Mouse (Mus musculus) heart, embryonic 14.5 days (tissue): Measurements from ENCODE around the gene Zfp42. TPM values are rescaled to one million over a fixed set of nuclear protein-coding genes. Genes with fewer than 3 reads are reported as not detected.

ENCODE experiments used
- ATAC-seq: fragments of 200-750 bp; cut with Nextera tagmentation; 2 replicates; pipeline ENCODE4 v1.8.0; 2017; ENCODE audit warnings: low read depth, moderate TSS enrichment; ENCODE audit not compliant: insufficient number of reproducible peaks, insufficient read depth, low FRiP score
- H3K27ac ChIP-seq, 2 experiments: fragments of 200-500 bp in 1 of 2; fragments of 300-500 bp in 1 of 2; sonication (generic) in 1 of 2; replicated peaks in 1 of 2; 2 replicates each; pipeline ENCODE4 v1.5.1; 2012 to 2014; ENCODE audit warnings: low read depth in 2 of 2, low read length in 2 of 2, control low read depth in 1 of 2, mild to moderate bottlenecking in 1 of 2, mixed read lengths in 1 of 2; ENCODE audit not compliant: control insufficient read depth in 1 of 2, insufficient read depth in 1 of 2
- H3K27me3 ChIP-seq: fragments of 300-500 bp; sonication (generic); 2 replicates; pipeline ENCODE4 v1.6.1; 2014; ENCODE audit warnings: mild to moderate bottlenecking, low read length, control low read depth; ENCODE audit not compliant: control insufficient read depth, insufficient read depth
- H3K36me3 ChIP-seq: fragments of 300-500 bp; sonication (generic); 2 replicates; pipeline ENCODE4 v1.6.1; 2014; ENCODE audit warnings: mild to moderate bottlenecking, control low read depth, low read length, mixed read lengths; ENCODE audit not compliant: control insufficient read depth, insufficient read depth
- H3K4me1 ChIP-seq, 2 experiments: fragments of 200-500 bp in 1 of 2; fragments of 300-500 bp in 1 of 2; sonication (generic) in 1 of 2; 2 replicates each; pipeline ENCODE4 v1.6.1; 2012 to 2014; ENCODE audit warnings: low read length in 2 of 2, control low read depth in 1 of 2, mixed read lengths in 1 of 2; ENCODE audit not compliant: control insufficient read depth in 2 of 2, insufficient read depth in 2 of 2
- H3K4me2 ChIP-seq: fragments of 300-500 bp; sonication (generic); 2 replicates; pipeline ENCODE4 v1.6.1; 2014; ENCODE audit warnings: mild to moderate bottlenecking, low read length
- H3K4me3 ChIP-seq, 2 experiments: fragments of 200-500 bp in 1 of 2; fragments of 300-500 bp in 1 of 2; sonication (generic) in 1 of 2; 2 replicates each; pipeline ENCODE4 v1.5.1; 2012 to 2014; ENCODE audit warnings: low read length in 2 of 2, mild to moderate bottlenecking in 2 of 2, control low read depth in 1 of 2, low read depth in 1 of 2, moderate library complexity in 1 of 2; ENCODE audit not compliant: control insufficient read depth in 1 of 2, insufficient read depth in 1 of 2
- H3K9ac ChIP-seq: fragments of 300-500 bp; sonication (generic); 2 replicates; pipeline ENCODE4 v1.6.1; 2014; ENCODE audit warnings: mild to moderate bottlenecking, low read length
- H3K9me3 ChIP-seq: fragments of 300-500 bp; sonication (generic); 2 replicates; pipeline ENCODE4 v1.6.1; 2016; ENCODE audit warnings: low read length, control low read depth; ENCODE audit not compliant: control insufficient read depth
- WGBS: fragments of 180-500 bp; shearing (Covaris S2); extraction: QIAGEN DNeasy Blood & Tissue Kit; methylation state at CpG from one replicate; pipeline ENCODE4 v1.1.7; 2014; 5-methylcytosine and 5-hydroxymethylcytosine counted together
- polyA plus RNA-seq: library from polyadenylated mRNA; unstranded; fragments of >200 nt; fragmentation: Nextera tagmentation; extraction: Ambion mirVana; gene quantifications from 2 replicates; pipeline ENCODE4 v1.2.1, GENCODE M21; 2014

The Zfp42 gene
- polyA plus RNA-seq, 1 experiment from 2014 or later: not detected

- H3K27ac ChIP-seq: no peak overlapping the region
- no peaks in the 10 kb centered on the region for H3K4me1 ChIP-seq
- 70% methylated on average over 10 of the region's 10 CpGs for WGBS
- no peak overlapping the region for H3K4me3 ChIP-seq
- H3K27me3 ChIP-seq: no peaks in the 10 kb centered on the region
- H3K9ac ChIP-seq: no peak overlapping the region
- H3K4me2 ChIP-seq: no peak overlapping the region
- H3K36me3 ChIP-seq: no peaks in the 10 kb centered on the region
- H3K9me3 ChIP-seq: no peaks in the 10 kb centered on the region
- no peak for ATAC-seq
These were observed 21.9 kb upstream of the Zfp42 start for GRCm38 (mm10) chr8:43328666-43329065.

GRCm38 (mm10) chr8:43320771-43321170, 14.0 kb upstream of the Zfp42 start:
- no peak overlapping the region for H3K27ac ChIP-seq
- H3K9ac ChIP-seq: no peak overlapping the region
- H3K27me3 ChIP-seq: no peaks in the 10 kb centered on the region
- H3K4me3 ChIP-seq: no peak overlapping the region
- no peaks in the 10 kb centered on the region for H3K4me1 ChIP-seq
- no peak overlapping the region for H3K4me2 ChIP-seq
- 78% methylated on average over 5 of the region's 5 CpGs for WGBS
- H3K9me3 ChIP-seq: 0 out of 2 replicates have a peak, but pooled peaks cover 2% of the 10 kb centered on the region
- ATAC-seq: no peak
- no peaks in the 10 kb centered on the region for H3K36me3 ChIP-seq

- Histone ChIP-seq H3K4me3 (no peak overlapping the region), H3K4me1 (no peaks in the 10 kb centered on the region), H3K9ac (no peak overlapping the region), H3K27ac (no peak overlapping the region), H3K36me3 (no peaks in the 10 kb centered on the region), H3K27me3 (no peaks in the 10 kb centered on the region), H3K4me2 (no peak overlapping the region), H3K9me3 (0 out of 2 replicates have a peak, but pooled peaks cover 6% of the 10 kb centered on the region)
- WGBS: 70% methylated on average over 2 of the region's 2 CpGs
- no peak for ATAC-seq
These were observed 1.4 kb upstream of the Zfp42 start for GRCm38 (mm10) chr8:43308213-43308612.

GRCm38 (mm10) chr8:43305676-43306075, 1.1 kb downstream of the Zfp42 start:
- Histone ChIP-seq H3K4me1 (no peaks in the 10 kb centered on the region), H3K27ac (no peak overlapping the region), H3K9me3 (0 out of 2 replicates have a peak, but pooled peaks cover 6% of the 10 kb centered on the region), H3K4me2 (no peak overlapping the region), H3K4me3 (no peak overlapping the region), H3K27me3 (no peaks in the 10 kb centered on the region), H3K9ac (no peak overlapping the region), H3K36me3 (no peaks in the 10 kb centered on the region)
- no peak for ATAC-seq
- 96% methylated on average over 14 of the region's 14 CpGs for WGBS

- 62% methylated on average over 5 of the region's 5 CpGs for WGBS
- no peaks in the 10 kb centered on the region for H3K36me3 ChIP-seq
- ATAC-seq: no peak
- no peak overlapping the region for H3K4me3 ChIP-seq
- H3K27ac ChIP-seq: no peak overlapping the region
- no peak overlapping the region for H3K9ac ChIP-seq
- H3K4me2 ChIP-seq: no peak overlapping the region
- H3K4me1 ChIP-seq: no peaks in the 10 kb centered on the region
- H3K9me3 ChIP-seq: no peaks in the 10 kb centered on the region
- no peaks in the 10 kb centered on the region for H3K27me3 ChIP-seq
These were observed 7.0 kb downstream of the Zfp42 start for GRCm38 (mm10) chr8:43299796-43300195.

- Histone ChIP-seq H3K36me3 (no peaks in the 10 kb centered on the region), H3K4me3 (no peak overlapping the region), H3K4me1 (no peaks in the 10 kb centered on the region), H3K4me2 (no peak overlapping the region), H3K9me3 (no peaks in the 10 kb centered on the region), H3K9ac (no peak overlapping the region), H3K27me3 (no peaks in the 10 kb centered on the region), H3K27ac (no peak overlapping the region)
- ATAC-seq: no peak
- WGBS: 81% methylated on average over 21 of the region's 21 CpGs
These were observed 11.0 kb downstream of the Zfp42 start for GRCm38 (mm10) chr8:43295826-43296225.

GRCm38 (mm10) chr8:43294191-43294590, 12.6 kb downstream of the Zfp42 start:
- 93% methylated on average over 4 of the region's 4 CpGs for WGBS
- Histone ChIP-seq H3K9ac (no peak overlapping the region), H3K27ac (no peak overlapping the region), H3K36me3 (no peaks in the 10 kb centered on the region), H3K27me3 (no peaks in the 10 kb centered on the region), H3K4me1 (no peaks in the 10 kb centered on the region), H3K4me3 (no peak overlapping the region), H3K9me3 (no peaks in the 10 kb centered on the region), H3K4me2 (no peak overlapping the region)
- ATAC-seq: no peak

- Histone ChIP-seq H3K9me3 (no peaks in the 10 kb centered on the region), H3K4me3 (no peak overlapping the region), H3K27ac (no peak overlapping the region), H3K27me3 (no peaks in the 10 kb centered on the region), H3K4me2 (no peak overlapping the region), H3K9ac (no peak overlapping the region), H3K4me1 (no peaks in the 10 kb centered on the region), H3K36me3 (no peaks in the 10 kb centered on the region)
- 92% methylated on average over 5 of the region's 5 CpGs for WGBS
- no peak for ATAC-seq
These were observed 16.2 kb downstream of the Zfp42 start for GRCm38 (mm10) chr8:43290424-43291111.
